Mouse (Mus musculus) intestine, postnatal 0 days (tissue): ENCODE data around the gene Cldn24. TPM values are rescaled to one million over a fixed set of nuclear protein-coding genes. Genes with fewer than 3 reads are reported as not detected.

Experiments used
- ATAC-seq: fragments of 200-750 bp; cut with Nextera tagmentation; 2 replicates; pipeline ENCODE4 v1.8.0; 2017; ENCODE audit warnings: mild to moderate bottlenecking, moderate TSS enrichment, moderate library complexity
- H3K27ac ChIP-seq: fragments of 300-500 bp; sonication (generic); 2 replicates; pipeline ENCODE4 v1.5.1; 2014; ENCODE audit warnings: mild to moderate bottlenecking, low read depth, low read length, moderate library complexity
- H3K27me3 ChIP-seq: fragments of 300-500 bp; sonication (generic); replicated peaks from 2 replicates; pipeline ENCODE4 v1.6.1; 2014; ENCODE audit warnings: low read length, mixed read lengths; ENCODE audit not compliant: control insufficient read depth, insufficient read depth
- H3K36me3 ChIP-seq: fragments of 300-500 bp; sonication (generic); 2 replicates; pipeline ENCODE4 v1.6.1; 2014; ENCODE audit warnings: mild to moderate bottlenecking, moderate library complexity; ENCODE audit not compliant: control insufficient read depth, insufficient read depth
- H3K4me1 ChIP-seq: fragments of 300-500 bp; sonication (generic); replicated peaks from 2 replicates; pipeline ENCODE4 v1.6.1; 2014; ENCODE audit warnings: antibody characterized with exemption, low read length, mixed read lengths; ENCODE audit not compliant: control insufficient read depth, insufficient read depth
- H3K4me2 ChIP-seq: fragments of 300-500 bp; sonication (generic); replicated peaks from 2 replicates; pipeline ENCODE4 v1.6.1; 2014; ENCODE audit warnings: low read depth, mild to moderate bottlenecking, moderate library complexity
- H3K4me3 ChIP-seq: fragments of 300-500 bp; sonication (generic); 2 replicates; pipeline ENCODE4 v1.5.1; 2014; ENCODE audit warnings: low read depth, low read length
- H3K9ac ChIP-seq: fragments of 300-500 bp; sonication (generic); 2 replicates; pipeline ENCODE4 v1.6.1; 2014; ENCODE audit warnings: mild to moderate bottlenecking, low read depth, low read length
- H3K9me3 ChIP-seq: fragments of 300-500 bp; sonication (generic); 2 replicates; pipeline ENCODE4 v1.6.1; 2016; ENCODE audit warnings: mixed run types; ENCODE audit not compliant: control insufficient read depth
- CTCF ChIP-seq: sonication (generic); IDR thresholded peaks from 2 replicates; pipeline ENCODE4 v1.5.1; 2016; ENCODE audit warnings: low read depth, mild to moderate bottlenecking, control low read depth, antibody characterized with exemption, moderate library complexity
- WGBS: fragments of 180-500 bp; shearing (Covaris S2); extraction: QIAGEN DNeasy Blood & Tissue Kit; methylation state at CpG from one replicate; pipeline ENCODE4 v1.1.7; 2014; 5-methylcytosine and 5-hydroxymethylcytosine counted together
- polyA plus RNA-seq: library from polyadenylated mRNA; unstranded; fragments of >200 nt; fragmentation: Nextera tagmentation; extraction: Ambion mirVana; gene quantifications from 2 replicates; pipeline ENCODE4 v1.2.1, GENCODE M21; 2015

The Cldn24 gene
- polyA plus RNA-seq, 1 experiment from 2014 or later, result not detected

- no peak overlapping the region for H3K27ac ChIP-seq
- no peaks in the 10 kb centered on the region for H3K4me1 ChIP-seq
- H3K27me3 ChIP-seq, result no peaks in the 10 kb centered on the region
- H3K4me3 ChIP-seq, result no peak overlapping the region
- H3K36me3 ChIP-seq, result peaks cover 56% of the 10 kb centered on the region
- ATAC-seq, result no peak
- no peak for TF ChIP-seq CTCF
- no peak overlapping the region for H3K4me2 ChIP-seq
- H3K9ac ChIP-seq, result no peak overlapping the region
- WGBS, result 95% methylated on average over 10 of the region's 10 CpGs
- no peaks in the 10 kb centered on the region for H3K9me3 ChIP-seq
These were observed 21.7 kb downstream of the Cldn24 start for GRCm38 (mm10) chr8:47843651-47844050.

GRCm38 (mm10) chr8:47845956-47846355 lies 24.0 kb downstream of the Cldn24 start:
- H3K9ac ChIP-seq, result no peak overlapping the region
- H3K36me3 ChIP-seq, result peaks cover 53% of the 10 kb centered on the region
- no peak for ATAC-seq
- H3K4me1 ChIP-seq, result no peaks in the 10 kb centered on the region
- no peaks in the 10 kb centered on the region for H3K9me3 ChIP-seq
- H3K27ac ChIP-seq, result no peak overlapping the region
- H3K27me3 ChIP-seq, result no peaks in the 10 kb centered on the region
- no peak overlapping the region for H3K4me2 ChIP-seq
- WGBS, result 75% methylated on average over 13 of the region's 13 CpGs
- no peak for TF ChIP-seq CTCF
- no peak overlapping the region for H3K4me3 ChIP-seq

DNA sequence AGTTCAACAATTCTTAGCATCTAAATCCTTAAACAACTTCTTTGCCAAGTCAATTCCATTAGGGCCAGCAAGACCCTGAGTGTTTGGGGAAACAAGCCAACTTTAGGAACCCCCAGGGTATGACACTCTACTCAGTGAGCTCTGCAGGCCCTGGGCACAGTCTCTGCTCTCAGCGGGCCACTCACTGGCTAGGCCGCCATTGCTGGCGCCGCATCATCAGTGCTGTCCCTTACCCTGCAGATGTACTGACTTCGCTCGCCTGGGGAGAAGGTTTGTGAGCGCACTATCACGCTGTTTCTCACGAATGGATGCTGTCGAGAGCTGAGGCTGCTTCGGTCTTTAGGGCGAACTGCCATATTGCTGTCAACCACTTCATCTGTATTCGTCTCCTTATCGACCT lies 25.2 kb downstream of the Cldn24 start:
- no peaks in the 10 kb centered on the region for H3K4me1 ChIP-seq
- WGBS, result 96% methylated on average over 14 of the region's 14 CpGs

DNA sequence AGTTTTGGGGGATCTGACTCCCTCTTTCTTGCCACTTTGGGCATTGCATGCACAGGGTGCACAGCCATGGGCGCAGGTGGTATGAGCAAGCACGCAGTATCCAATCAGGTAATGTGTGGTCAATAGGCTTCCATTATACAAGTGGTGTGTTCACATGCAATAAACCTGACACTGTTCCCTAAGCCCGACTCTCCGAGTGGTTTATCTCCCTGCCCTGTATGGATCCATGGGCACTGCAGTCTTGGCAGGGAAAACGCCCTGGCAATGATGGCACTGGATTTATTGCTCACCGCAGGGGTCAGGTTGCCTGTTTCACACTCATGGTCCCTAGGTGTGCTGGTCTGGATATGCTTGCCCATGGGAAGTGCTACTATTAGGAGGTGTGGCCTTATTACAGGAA lies 26.0 kb downstream of the Cldn24 start:
- Histone ChIP-seq H3K27ac (no peak overlapping the region), H3K9ac (no peak overlapping the region), H3K9me3 (no peaks in the 10 kb centered on the region), H3K27me3 (no peaks in the 10 kb centered on the region), H3K4me3 (no peak overlapping the region), H3K4me1 (no peaks in the 10 kb centered on the region), H3K4me2 (no peak overlapping the region), H3K36me3 (peaks cover 48% of the 10 kb centered on the region)
- TF ChIP-seq CTCF, result no peak
- 93% methylated on average over 6 of the region's 6 CpGs for WGBS
- ATAC-seq, result no peak

More for the DNA sequence above, 25.2 kb downstream of the Cldn24 start:
- H3K36me3 ChIP-seq, result peaks cover 50% of the 10 kb centered on the region
- H3K27ac ChIP-seq, result no peak overlapping the region
- H3K4me3 ChIP-seq, result no peak overlapping the region
- no peaks in the 10 kb centered on the region for H3K9me3 ChIP-seq
- TF ChIP-seq CTCF, result no peak
- H3K4me2 ChIP-seq, result no peak overlapping the region
- no peak for ATAC-seq
- H3K9ac ChIP-seq, result no peak overlapping the region
- H3K27me3 ChIP-seq, result no peaks in the 10 kb centered on the region

DNA sequence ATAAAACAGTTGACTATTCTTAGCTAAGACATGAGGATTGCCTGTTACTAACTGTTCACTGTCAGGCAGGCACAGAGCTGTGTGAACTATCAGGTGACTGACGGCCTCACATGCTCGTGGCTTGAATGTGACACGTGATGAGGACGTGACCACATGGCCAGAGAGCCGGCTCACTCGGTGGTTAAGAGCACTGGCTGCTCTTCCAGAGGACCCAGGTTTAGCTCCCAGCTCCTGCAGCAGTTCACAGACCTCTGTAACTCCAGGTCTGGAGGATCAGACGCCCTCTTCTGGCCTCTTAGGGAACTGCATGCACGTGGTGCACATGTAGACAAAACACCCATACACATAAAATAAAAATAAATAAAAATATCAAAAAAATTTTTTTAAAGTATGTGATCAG lies 27.9 kb downstream of the Cldn24 start:
- ATAC-seq, result no peak
- 79% methylated on average over 8 of the region's 8 CpGs for WGBS
- H3K36me3 ChIP-seq, result peaks cover 44% of the 10 kb centered on the region
- H3K4me2 ChIP-seq, result no peak overlapping the region
- H3K4me1 ChIP-seq, result no peaks in the 10 kb centered on the region
- no peak overlapping the region for H3K9ac ChIP-seq
- H3K27ac ChIP-seq, result no peak overlapping the region
- TF ChIP-seq CTCF, result peak; percentile 45
- no peak overlapping the region for H3K4me3 ChIP-seq
- no peaks in the 10 kb centered on the region for H3K27me3 ChIP-seq
- no peaks in the 10 kb centered on the region for H3K9me3 ChIP-seq

DNA sequence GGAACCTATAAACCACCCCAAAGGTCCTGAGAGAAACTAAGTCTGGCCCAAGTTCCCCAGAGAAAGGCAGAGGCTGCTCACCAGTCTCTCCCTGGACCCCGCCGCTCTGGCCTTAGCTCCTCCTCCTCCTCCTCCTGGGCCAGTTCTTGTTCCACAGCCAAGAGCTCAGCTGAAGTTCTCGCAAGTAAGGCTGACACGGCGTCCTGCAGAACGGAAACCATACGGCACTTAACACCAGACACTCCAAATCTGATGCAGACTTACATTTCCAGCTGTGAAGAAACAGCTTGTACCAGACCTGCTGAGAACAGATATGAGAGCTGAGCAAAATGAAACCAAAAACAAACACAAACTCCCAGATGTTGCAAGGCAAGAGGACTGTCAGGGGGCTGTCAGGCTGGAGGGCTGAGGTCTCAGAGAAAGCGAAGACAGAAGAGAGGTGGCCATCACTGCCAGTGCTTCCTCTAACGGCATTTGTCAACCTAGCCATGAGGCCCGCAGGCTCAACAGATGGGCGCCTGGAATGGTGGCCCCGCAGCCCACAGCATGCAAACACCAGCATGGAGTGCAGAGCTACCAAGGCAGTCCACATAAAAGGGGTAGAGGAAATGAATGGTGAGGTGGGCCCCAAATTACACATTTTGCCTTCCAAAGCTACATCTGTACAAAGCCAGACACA lies 30.0 kb downstream of the Cldn24 start:
- no peak overlapping the region for H3K4me3 ChIP-seq
- H3K27me3 ChIP-seq, result no peaks in the 10 kb centered on the region
- H3K4me2 ChIP-seq, result peak overlapping the region; percentile 40
- no peak overlapping the region for H3K9ac ChIP-seq
- TF ChIP-seq CTCF, result no peak
- 56% methylated on average over 12 of the region's 12 CpGs for whole genome bisulfite sequencing
- no peak overlapping the region for H3K27ac ChIP-seq
- no peak for ATAC-seq
- H3K4me1 ChIP-seq, result no peaks in the 10 kb centered on the region
- no peaks in the 10 kb centered on the region for H3K9me3 ChIP-seq
- peaks cover 49% of the 10 kb centered on the region for H3K36me3 ChIP-seq

DNA sequence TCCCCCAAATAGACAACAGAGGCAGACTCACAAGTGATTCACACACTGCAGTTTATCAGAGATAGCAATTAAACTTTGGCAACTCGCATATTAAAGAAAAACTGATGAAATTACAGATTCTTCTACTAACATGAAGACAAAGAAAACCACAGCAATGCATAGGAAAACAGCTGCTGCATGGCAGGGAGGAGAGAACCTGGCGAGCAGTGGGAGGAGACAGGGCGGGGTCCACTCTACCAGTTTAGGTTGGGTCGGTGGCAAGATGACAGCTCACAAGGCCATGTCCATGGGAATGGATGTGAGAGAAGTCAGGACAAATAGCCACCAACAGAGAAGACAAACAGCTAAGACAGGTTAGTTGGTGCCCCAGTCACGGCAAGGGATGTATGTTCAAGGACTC lies 30.8 kb downstream of the Cldn24 start:
- H3K36me3 ChIP-seq, result peaks cover 47% of the 10 kb centered on the region
- no peak overlapping the region for H3K4me3 ChIP-seq
- ATAC-seq, result no peak
- no peak for TF ChIP-seq CTCF
- H3K9me3 ChIP-seq, result no peaks in the 10 kb centered on the region
- H3K4me2 ChIP-seq, result peak overlapping the region; percentile 40; the same call in 1 of the 2 replicates
- no peak overlapping the region for H3K27ac ChIP-seq
- H3K27me3 ChIP-seq, result no peaks in the 10 kb centered on the region
- H3K4me1 ChIP-seq, result no peaks in the 10 kb centered on the region
- no peak overlapping the region for H3K9ac ChIP-seq
- 71% methylated on average over 5 of the region's 5 CpGs for WGBS
